Mouse (Mus musculus) limb, embryonic 12.5 days (tissue): ENCODE data around the gene Gm10024. TPM values are rescaled to one million over a fixed set of nuclear protein-coding genes. Genes with fewer than 3 reads are reported as not detected.
"Not testable (repeated sequence)": the region's sequence is repeated elsewhere in the genome, so short reads cannot be mapped to it uniquely, and the experiment has no call there.

Experiments
- ATAC-seq: fragments of 200-750 bp; cut with Nextera tagmentation; 2 replicates; pipeline ENCODE4 v1.8.0; 2017; ENCODE audit warnings: low read depth, moderate TSS enrichment; ENCODE audit not compliant: insufficient number of reproducible peaks, insufficient read depth, low FRiP score, low TSS enrichment
- H3K27ac ChIP-seq: fragments of 300-500 bp; sonication (generic); 2 replicates; pipeline ENCODE4 v1.5.1; 2016; ENCODE audit warnings: mild to moderate bottlenecking, moderate library complexity
- H3K27me3 ChIP-seq: fragments of 300-500 bp; sonication (generic); 2 replicates; pipeline ENCODE4 v1.6.1; 2016; ENCODE audit warnings: mild to moderate bottlenecking, moderate library complexity
- H3K36me3 ChIP-seq: fragments of 300-500 bp; sonication (generic); 2 replicates; pipeline ENCODE4 v1.6.1; 2016; ENCODE audit warnings: mild to moderate bottlenecking, moderate library complexity
- H3K4me1 ChIP-seq: fragments of 300-500 bp; sonication (generic); replicated peaks from 2 replicates; pipeline ENCODE4 v1.6.1; 2016
- H3K4me2 ChIP-seq: fragments of 300-500 bp; sonication (generic); 2 replicates; pipeline ENCODE4 v1.6.1; 2016; ENCODE audit warnings: mild to moderate bottlenecking, moderate library complexity
- H3K4me3 ChIP-seq: fragments of 300-500 bp; sonication (generic); replicated peaks from 2 replicates; pipeline ENCODE4 v1.5.1; 2016; ENCODE audit warnings: mild to moderate bottlenecking
- H3K9ac ChIP-seq: fragments of 300-500 bp; sonication (generic); replicated peaks from 2 replicates; pipeline ENCODE4 v1.6.1; 2016; ENCODE audit warnings: mild to moderate bottlenecking, moderate library complexity
- H3K9me3 ChIP-seq: fragments of 300-500 bp; sonication (generic); 2 replicates; pipeline ENCODE4 v1.6.1; 2016; ENCODE audit warnings: mild to moderate bottlenecking, moderate library complexity
- WGBS: fragments of 180-500 bp; shearing (Covaris S2); methylation state at CpG from one replicate; pipeline ENCODE4 v1.1.7; 2016; 5-methylcytosine and 5-hydroxymethylcytosine counted together
- polyA plus RNA-seq: library from polyadenylated mRNA; unstranded; fragments of >200 nt; fragmentation: Nextera tagmentation; extraction: Ambion mirVana; gene quantifications from 2 replicates; pipeline ENCODE4 v1.2.1, GENCODE M21; 2016

The Gm10024 gene
- not detected in 2 replicates for polyA plus RNA-seq

DNA sequence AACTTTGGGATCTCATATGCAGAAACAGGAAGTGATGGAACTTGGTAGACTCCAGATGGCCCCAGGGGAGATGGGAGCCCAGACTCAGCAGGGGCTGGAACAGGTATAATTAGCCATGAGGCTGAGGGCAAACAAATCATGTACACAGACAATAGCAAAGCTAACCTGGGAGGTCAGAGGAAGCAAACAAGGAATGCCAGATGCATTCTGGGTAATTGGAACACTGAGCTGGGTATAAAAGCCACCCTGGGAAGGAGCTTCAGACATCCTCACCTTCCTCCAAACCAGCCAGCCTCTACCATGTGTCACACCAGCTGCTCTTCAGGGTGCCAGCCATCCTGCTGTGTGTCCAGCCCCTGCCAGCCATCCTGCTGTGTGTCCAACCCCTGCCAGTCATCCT, at the start of gene Gm10024:
Gene Gm10024, plus strand, starts transcription at position 301 of the 400 bp plus-strand sequence.
- not testable (repeated sequence) for H3K36me3 ChIP-seq, H3K27me3 ChIP-seq, H3K4me1 ChIP-seq, H3K27ac ChIP-seq, H3K9ac ChIP-seq, H3K4me3 ChIP-seq, ATAC-seq, H3K4me2 ChIP-seq
- H3K9me3 ChIP-seq = peaks cover 19% of the 10 kb centered on the region

DNA sequence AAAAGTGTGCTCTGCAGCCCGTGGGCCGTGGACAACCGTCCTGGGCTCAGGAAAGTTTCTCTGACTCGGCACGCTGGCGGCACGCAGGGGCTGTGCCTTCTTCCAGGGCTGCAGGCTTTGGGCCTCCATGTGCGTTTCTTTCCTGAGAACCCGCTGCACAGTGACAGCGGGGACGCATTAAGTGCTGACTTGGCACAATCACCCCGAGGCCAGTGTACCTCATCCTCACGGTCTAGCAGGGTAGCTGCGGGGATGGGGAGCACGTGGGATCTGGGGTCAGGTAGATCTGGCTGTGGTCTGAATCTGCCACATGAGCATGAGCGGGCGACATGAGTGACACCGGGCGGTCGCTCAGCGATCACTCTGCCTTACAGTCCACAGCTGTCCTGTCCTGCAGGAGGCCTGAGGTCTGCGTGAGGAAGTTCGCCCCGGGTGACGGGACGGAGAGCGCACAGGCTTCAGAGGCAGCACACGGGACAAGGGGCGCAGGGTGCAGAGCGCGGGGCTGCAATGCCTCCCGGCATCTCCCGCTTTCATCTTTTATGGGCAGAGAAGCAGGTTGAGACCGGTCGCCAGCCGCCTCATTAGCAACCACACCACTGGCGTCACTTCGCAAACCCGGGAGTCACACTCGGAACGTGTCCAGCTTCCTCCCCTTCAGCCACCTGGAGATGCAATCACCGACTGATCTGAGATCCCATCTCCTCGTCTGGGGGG, 47.1 kb upstream of the Gm10024 start:
- ATAC-seq = peak; percentile 43; the same call in 1 of the 2 replicates
- WGBS = 22% methylated on average over 43 of the region's 43 CpGs
- Histone ChIP-seq H3K4me2 (peak overlapping the region; percentile 55), H3K4me3 (peak overlapping the region; percentile 19; the same call in 1 of the 2 replicates), H3K36me3 (no peaks in the 10 kb centered on the region), H3K27ac (0 out of 2 replicates have a peak overlapping the region, but pooled peaks have one; percentile 12), H3K9me3 (peaks cover 11% of the 10 kb centered on the region; the same call in 1 of the 2 replicates), H3K27me3 (peaks cover 17% of the 10 kb centered on the region), H3K9ac (no peak overlapping the region), H3K4me1 (peaks cover 20% of the 10 kb centered on the region)

DNA sequence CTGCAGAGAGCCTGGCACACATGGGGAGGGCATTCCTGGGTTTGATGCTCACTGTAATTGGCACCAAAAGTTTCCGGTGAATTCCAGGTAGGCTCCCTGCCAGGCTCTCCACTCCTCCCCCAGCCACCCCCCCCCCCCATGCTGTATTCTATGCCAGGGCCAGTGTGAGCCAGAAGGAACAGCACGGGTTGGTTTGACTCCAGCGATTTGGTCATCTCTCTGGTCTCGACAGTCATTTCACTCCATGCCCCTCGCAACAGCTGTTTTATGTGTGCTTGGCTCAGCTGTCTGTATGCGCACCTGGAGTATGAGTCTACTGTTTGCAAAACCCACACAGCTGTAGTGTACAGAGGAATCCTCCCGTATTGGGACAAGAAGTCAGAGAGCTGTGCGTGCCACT, 44.9 kb upstream of the Gm10024 start:
- Histone ChIP-seq H3K4me1 (peaks cover 20% of the 10 kb centered on the region), H3K9me3 (peaks cover under 1% of the 10 kb centered on the region; the same call in 1 of the 2 replicates), H3K27ac (no peak overlapping the region), H3K9ac (no peak overlapping the region), H3K4me3 (no peak overlapping the region), H3K36me3 (no peaks in the 10 kb centered on the region), H3K27me3 (peaks cover 17% of the 10 kb centered on the region), H3K4me2 (no peak overlapping the region)
- no peak for ATAC-seq
- 70% methylated on average over 8 of the region's 8 CpGs for WGBS

DNA sequence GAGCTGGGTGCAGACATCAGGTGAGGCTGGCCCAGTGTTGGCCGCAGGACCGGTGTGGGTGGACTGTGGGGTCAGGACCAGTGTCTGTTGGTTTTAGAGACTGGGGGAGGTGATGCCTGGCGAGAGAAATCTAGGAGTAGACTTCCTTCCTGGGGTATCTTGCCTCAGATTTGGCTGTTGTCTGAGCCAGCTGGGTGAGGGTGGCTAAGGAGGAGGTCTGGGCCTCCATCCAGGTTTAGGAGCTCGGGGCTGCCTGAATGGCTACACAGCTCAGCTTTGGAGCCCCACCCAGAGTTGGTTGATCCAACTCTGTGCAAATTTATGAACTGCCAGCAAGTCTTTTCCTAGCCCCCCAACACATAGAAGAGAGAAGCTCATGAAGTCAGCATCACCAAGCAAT, 43.9 kb upstream of the Gm10024 start:
- no peak for ATAC-seq
- Histone ChIP-seq H3K9me3 (no peaks in the 10 kb centered on the region), H3K27ac (no peak overlapping the region), H3K27me3 (peaks cover 17% of the 10 kb centered on the region), H3K9ac (no peak overlapping the region), H3K4me2 (no peak overlapping the region), H3K4me3 (no peak overlapping the region), H3K36me3 (no peaks in the 10 kb centered on the region), H3K4me1 (peaks cover 20% of the 10 kb centered on the region)
- 85% methylated on average over 4 of the region's 4 CpGs for WGBS

DNA sequence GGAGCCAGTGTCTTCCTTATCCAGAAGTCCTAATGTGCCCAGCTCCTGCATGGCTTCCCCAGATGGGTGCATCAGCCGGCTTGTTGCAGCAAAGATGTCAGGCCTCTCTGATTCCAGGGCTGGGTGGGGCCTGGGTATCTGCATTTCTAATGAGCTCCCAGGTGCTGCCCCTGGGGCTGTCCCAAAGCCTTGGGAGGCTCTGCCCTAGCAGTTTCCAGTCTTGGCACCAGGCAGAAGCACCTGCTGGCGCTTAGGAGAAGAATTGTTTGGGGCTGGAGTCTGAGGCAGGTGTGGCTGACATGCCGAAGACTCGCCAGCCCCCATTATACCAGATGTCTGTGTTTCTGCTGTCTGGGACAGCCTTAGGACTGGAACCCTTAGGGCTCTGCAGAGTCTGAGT, 40.5 kb upstream of the Gm10024 start:
- WGBS = 62% methylated on average over 4 of the region's 4 CpGs
- peaks cover 8% of the 10 kb centered on the region for H3K27me3 ChIP-seq
- H3K36me3 ChIP-seq = no peaks in the 10 kb centered on the region
- no peaks in the 10 kb centered on the region for H3K9me3 ChIP-seq
- H3K4me3 ChIP-seq = no peak overlapping the region
- peaks cover 26% of the 10 kb centered on the region for H3K4me1 ChIP-seq
- ATAC-seq = no peak
- H3K27ac ChIP-seq = no peak overlapping the region
- no peak overlapping the region for H3K4me2 ChIP-seq
- no peak overlapping the region for H3K9ac ChIP-seq

DNA sequence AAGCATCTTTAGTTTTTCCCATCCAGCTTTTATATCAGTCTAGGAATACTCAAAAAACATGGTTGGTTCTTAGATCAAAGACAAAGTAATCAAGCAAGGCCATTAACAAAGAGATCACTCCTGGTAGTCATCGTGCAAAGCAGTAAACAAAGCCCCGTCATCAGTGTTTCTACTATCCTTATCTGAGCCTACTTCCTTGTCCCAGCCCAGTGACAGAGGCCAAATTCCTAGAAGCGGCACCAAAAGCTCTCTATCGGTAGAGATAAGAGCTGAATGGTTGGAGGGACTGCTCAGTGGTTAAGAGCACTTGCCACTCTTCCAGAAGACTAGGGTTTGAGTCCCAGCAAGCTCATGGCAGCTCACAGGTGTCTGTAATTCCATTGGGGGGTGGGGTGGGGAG, 39.7 kb upstream of the Gm10024 start:
- no peaks in the 10 kb centered on the region for H3K36me3 ChIP-seq
- peaks cover 15% of the 10 kb centered on the region for H3K27me3 ChIP-seq
- no peak overlapping the region for H3K9ac ChIP-seq
- ATAC-seq = no peak
- WGBS = 47% methylated on average over 4 of the region's 4 CpGs
- no peak overlapping the region for H3K27ac ChIP-seq
- no peak overlapping the region for H3K4me2 ChIP-seq
- H3K4me3 ChIP-seq = no peak overlapping the region
- H3K4me1 ChIP-seq = peaks cover 19% of the 10 kb centered on the region
- H3K9me3 ChIP-seq = no peaks in the 10 kb centered on the region

DNA sequence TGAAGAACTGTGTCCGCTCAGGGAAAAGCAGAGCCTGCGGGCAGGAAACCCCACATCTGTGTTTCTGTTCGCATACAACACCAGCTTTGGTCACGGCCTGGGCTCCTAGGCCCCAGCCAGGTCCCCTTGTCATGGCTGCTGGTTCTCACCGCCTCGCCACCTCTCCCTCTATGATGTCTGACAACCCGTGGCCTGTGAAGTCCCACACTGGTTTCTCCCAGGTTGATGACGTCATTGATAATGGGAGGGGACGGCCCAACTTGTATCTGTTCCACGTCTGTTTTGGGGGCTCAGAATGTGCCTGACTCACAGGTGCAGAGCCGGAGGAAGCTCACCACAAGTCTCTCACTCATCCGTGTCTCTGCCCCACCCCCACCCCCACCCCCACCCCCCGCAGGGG, 37.5 kb upstream of the Gm10024 start:
- no peaks in the 10 kb centered on the region for H3K36me3 ChIP-seq
- H3K9me3 ChIP-seq = no peaks in the 10 kb centered on the region
- H3K9ac ChIP-seq = no peak overlapping the region
- H3K4me3 ChIP-seq = no peak overlapping the region
- H3K4me1 ChIP-seq = peaks cover 36% of the 10 kb centered on the region
- 59% methylated on average over 13 of the region's 13 CpGs for WGBS
- no peak for ATAC-seq
- H3K27me3 ChIP-seq = peaks cover 36% of the 10 kb centered on the region
- H3K4me2 ChIP-seq = no peak overlapping the region
- H3K27ac ChIP-seq = no peak overlapping the region

DNA sequence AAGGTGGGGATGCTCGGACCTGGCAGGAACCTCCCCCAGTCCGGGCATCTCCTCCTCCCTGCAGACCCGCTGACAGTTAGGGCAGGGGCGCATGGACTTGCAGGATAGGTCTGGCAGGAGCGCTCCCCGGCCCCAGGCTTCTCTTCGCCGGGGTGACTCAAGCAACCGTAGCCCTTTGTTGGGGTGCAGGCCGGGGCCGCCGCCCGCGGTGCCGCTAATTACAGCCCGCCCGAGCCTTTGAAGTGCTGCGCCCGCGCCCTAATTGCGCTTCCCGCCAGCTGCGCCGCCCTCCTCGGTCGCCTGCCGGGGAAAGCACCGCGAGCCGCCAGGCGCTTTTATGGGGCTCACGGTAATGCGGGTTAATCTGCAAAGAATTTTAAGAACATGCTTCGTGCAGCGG, 33.7 kb upstream of the Gm10024 start:
- WGBS = under 1% methylated on average over 35 of the region's 35 CpGs
- Histone ChIP-seq H3K36me3 (no peaks in the 10 kb centered on the region), H3K4me2 (peak overlapping the region; percentile 82), H3K9me3 (no peaks in the 10 kb centered on the region), H3K9ac (peak overlapping the region; percentile 48), H3K27ac (peak overlapping the region; percentile 53), H3K4me1 (peaks cover 50% of the 10 kb centered on the region), H3K4me3 (peak overlapping the region; percentile 39), H3K27me3 (peaks cover 47% of the 10 kb centered on the region)
- ATAC-seq = 0 out of 2 replicates have a peak, but pooled peaks have one; percentile 4

DNA sequence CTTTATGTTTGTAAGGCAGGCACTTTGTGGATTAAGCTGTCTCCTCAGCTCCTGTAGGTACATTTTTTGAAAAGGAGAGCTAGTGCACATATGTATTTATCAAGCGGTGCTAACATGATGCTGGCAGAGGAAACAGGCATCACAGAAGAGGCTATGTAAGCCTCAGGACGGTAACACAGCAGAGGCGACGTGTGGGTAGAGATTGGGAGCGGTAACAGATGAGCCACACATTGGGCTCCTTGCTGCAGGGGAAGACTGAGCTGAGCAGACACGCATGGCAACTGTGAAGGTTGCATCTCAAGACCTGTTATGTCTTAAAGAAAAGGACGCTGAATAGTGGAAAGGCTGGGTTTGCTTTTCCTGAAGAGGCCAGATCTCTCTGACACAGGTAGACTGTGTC, 28.3 kb upstream of the Gm10024 start:
- Histone ChIP-seq H3K9me3 (no peaks in the 10 kb centered on the region), H3K4me1 (peaks cover 50% of the 10 kb centered on the region), H3K9ac (no peak overlapping the region), H3K4me2 (no peak overlapping the region), H3K4me3 (no peak overlapping the region), H3K27ac (no peak overlapping the region), H3K27me3 (peaks cover 53% of the 10 kb centered on the region), H3K36me3 (no peaks in the 10 kb centered on the region)
- 78% methylated on average over 7 of the region's 7 CpGs for WGBS
- no peak for ATAC-seq

DNA sequence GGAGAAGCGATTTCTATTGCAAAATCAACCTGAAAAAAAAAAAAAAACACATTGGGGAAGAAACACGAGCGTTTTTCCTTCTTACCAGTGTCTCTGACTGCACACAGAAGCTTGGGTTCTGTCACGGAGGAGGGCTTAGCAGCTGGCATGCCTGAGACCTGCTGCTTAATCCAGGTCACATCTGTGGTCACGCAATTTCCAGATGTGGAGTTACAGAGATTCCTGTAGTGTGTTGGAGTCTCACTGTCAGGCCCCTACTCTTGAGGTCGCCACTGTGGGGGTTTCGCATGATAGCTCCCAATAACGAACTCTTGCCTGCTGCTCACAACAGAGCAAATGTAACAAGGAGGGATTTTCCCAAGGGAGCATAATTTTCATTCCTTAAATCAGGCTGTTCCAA, 27.1 kb upstream of the Gm10024 start:
- 13% methylated on average over 8 of the region's 8 CpGs for WGBS
- no peak overlapping the region for H3K4me3 ChIP-seq
- no peak overlapping the region for H3K4me2 ChIP-seq
- H3K9me3 ChIP-seq = no peaks in the 10 kb centered on the region
- no peak overlapping the region for H3K27ac ChIP-seq
- no peak overlapping the region for H3K9ac ChIP-seq
- no peak for ATAC-seq
- no peaks in the 10 kb centered on the region for H3K36me3 ChIP-seq
- H3K27me3 ChIP-seq = peaks cover 55% of the 10 kb centered on the region
- peaks cover 42% of the 10 kb centered on the region for H3K4me1 ChIP-seq

DNA sequence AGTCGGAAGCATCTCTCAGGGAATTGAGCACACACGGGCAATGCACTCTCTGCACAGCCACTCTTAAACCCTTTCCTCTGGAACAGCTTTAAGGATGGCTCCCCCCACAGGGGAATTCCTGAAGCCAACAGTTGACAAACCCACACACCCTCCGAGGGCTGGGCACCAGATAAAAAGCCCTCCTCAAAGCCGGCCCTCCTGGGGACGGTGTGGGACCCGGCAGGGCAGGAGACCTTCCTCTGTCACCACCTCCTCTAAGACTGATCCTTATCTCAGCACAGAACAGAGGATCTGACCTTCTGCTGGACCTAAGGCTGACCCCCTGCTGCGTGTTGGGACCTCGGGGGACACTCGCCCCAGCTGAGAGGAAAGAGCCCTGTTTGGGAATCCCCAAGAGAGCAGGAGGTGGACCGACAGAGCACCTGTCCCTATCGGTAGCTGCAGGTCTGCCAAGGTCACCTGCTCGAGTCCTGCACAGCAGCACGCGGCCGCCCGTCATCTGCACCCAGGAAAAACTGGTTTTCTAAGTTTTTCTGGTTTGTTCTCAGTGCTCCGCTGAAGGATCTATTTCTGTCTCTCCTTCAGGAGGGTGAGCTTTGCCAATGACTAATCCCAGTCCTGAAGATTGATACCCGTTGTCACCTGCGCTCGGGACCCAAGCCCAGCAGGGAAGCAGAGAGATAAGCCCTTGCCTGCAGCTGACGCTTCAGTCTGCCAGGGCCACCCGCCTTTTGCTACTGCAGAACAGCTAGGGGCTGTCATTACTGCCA, 25.2 kb upstream of the Gm10024 start, which contains the start of gene Tspear:
Gene Tspear, plus strand, starts transcription at position 675 of the 770 bp plus-strand sequence.
- WGBS = 4% methylated on average over 22 of the region's 22 CpGs
- Histone ChIP-seq H3K4me3 (no peak within 1 kb of the TSS), H3K4me2 (no peak within 1 kb of the TSS), H3K4me1 (peaks cover 40% of the 10 kb centered on the region), H3K27ac (no peak within 1 kb of the TSS), H3K9me3 (no peaks in the 10 kb centered on the region), H3K27me3 (peaks cover 55% of the 10 kb centered on the region), H3K36me3 (no peaks in the 10 kb centered on the region), H3K9ac (no peak within 1 kb of the TSS)
- ATAC-seq = no peak
